Mouse (Mus musculus) embryonic facial prominence, embryonic 15.5 days (tissue): ENCODE measurements around the gene Olfr1012. TPM values are rescaled to one million over a fixed set of nuclear protein-coding genes. Genes with fewer than 3 reads are reported as not detected.

ENCODE experiments used
- polyA plus RNA-seq: library from polyadenylated mRNA; unstranded; fragments of >200 nt; fragmentation: Nextera tagmentation; extraction: Ambion mirVana; gene quantifications from 2 replicates; pipeline ENCODE4 v1.2.1, GENCODE M21; 2015

The Olfr1012 gene
- polyA plus RNA-seq, 1 experiment from 2014 or later, result 0.25 TPM

Other genes with a start within 250 kb of the Olfr1012 start
- gene 4833423E24Rik, start 243.7 kb downstream of the Olfr1012 start, polyA plus RNA-seq, result 10.8 and 11.9 TPM in 2 replicates
- not detected in 2 replicates for gene Olfr996, start 183.6 kb downstream of the Olfr1012 start, polyA plus RNA-seq
- not detected in 2 replicates for gene Olfr998, start 173.8 kb downstream of the Olfr1012 start, polyA plus RNA-seq
- gene Olfr1000, start 150.9 kb downstream of the Olfr1012 start, polyA plus RNA-seq, result not detected in 2 replicates
- 0.11 TPM in 1 of 2 replicates, not detected in the other for gene Olfr1002, start 112.1 kb downstream of the Olfr1012 start, polyA plus RNA-seq
- not detected in 2 replicates for gene Olfr154, start 98.3 kb downstream of the Olfr1012 start, polyA plus RNA-seq
- gene Olfr1006, start 84.0 kb downstream of the Olfr1012 start, polyA plus RNA-seq, result 0.13 TPM in 1 of 2 replicates, not detected in the other
- not detected in 2 replicates for gene Olfr1008, start 73.3 kb downstream of the Olfr1012 start, polyA plus RNA-seq
- gene Olfr1009, start 47.3 kb downstream of the Olfr1012 start, polyA plus RNA-seq, result not detected in 2 replicates
- gene Olfr1013, start 4.3 kb upstream of the Olfr1012 start, polyA plus RNA-seq, result 0.12 TPM in 1 of 2 replicates, not detected in the other
- gene Olfr1014, start 9.9 kb upstream of the Olfr1012 start, polyA plus RNA-seq, result not detected in 2 replicates
- 0.07 and 0.47 TPM in 2 replicates for gene Olfr1015, start 19.3 kb upstream of the Olfr1012 start, polyA plus RNA-seq
- 0.23 TPM in 1 of 2 replicates, not detected in the other for gene Olfr1016, start 39.8 kb upstream of the Olfr1012 start, polyA plus RNA-seq
- gene Olfr1018, start 55.7 kb upstream of the Olfr1012 start, polyA plus RNA-seq, result not detected in 2 replicates
- not detected in 2 replicates for gene Olfr1019, start 82.7 kb upstream of the Olfr1012 start, polyA plus RNA-seq
- not detected in 2 replicates for gene Olfr1020, start 84.3 kb upstream of the Olfr1012 start, polyA plus RNA-seq
- gene Olfr1022, start 105.8 kb upstream of the Olfr1012 start, polyA plus RNA-seq, result not detected in 2 replicates
- not detected in 2 replicates for gene Olfr1023, start 122.9 kb upstream of the Olfr1012 start, polyA plus RNA-seq
- gene Olfr1024, start 142.3 kb upstream of the Olfr1012 start, polyA plus RNA-seq, result not detected in 2 replicates
- 0.59 and 0.84 TPM in 2 replicates for gene Olfr1025-ps1, start 152.4 kb upstream of the Olfr1012 start, polyA plus RNA-seq
- gene Olfr1026, start 158.8 kb upstream of the Olfr1012 start, polyA plus RNA-seq, result 0.38 and 0.69 TPM in 2 replicates
- 0.09 and 0.17 TPM in 2 replicates for gene Olfr1028, start 187.7 kb upstream of the Olfr1012 start, polyA plus RNA-seq
- 0.08 and 0.17 TPM in 2 replicates for gene Olfr1029, start 211.1 kb upstream of the Olfr1012 start, polyA plus RNA-seq
- 0.11 and 0.12 TPM in 2 replicates for gene Olfr1030, start 216.5 kb upstream of the Olfr1012 start, polyA plus RNA-seq
- gene Olfr1031, start 227.5 kb upstream of the Olfr1012 start, polyA plus RNA-seq, result 0.37 and 0.39 TPM in 2 replicates
- 0.27 TPM in 1 of 2 replicates, not detected in the other for gene Olfr1032, start 242.8 kb upstream of the Olfr1012 start, polyA plus RNA-seq